Mouse (Mus musculus) lung, postnatal 14 days (tissue): ENCODE measurements around the gene Slc9c1.

Source experiments
- DNase-seq: peaks from one replicate; pipeline ENCODE4 v3.0.0; 2021

Gene Slc9c1

DNA sequence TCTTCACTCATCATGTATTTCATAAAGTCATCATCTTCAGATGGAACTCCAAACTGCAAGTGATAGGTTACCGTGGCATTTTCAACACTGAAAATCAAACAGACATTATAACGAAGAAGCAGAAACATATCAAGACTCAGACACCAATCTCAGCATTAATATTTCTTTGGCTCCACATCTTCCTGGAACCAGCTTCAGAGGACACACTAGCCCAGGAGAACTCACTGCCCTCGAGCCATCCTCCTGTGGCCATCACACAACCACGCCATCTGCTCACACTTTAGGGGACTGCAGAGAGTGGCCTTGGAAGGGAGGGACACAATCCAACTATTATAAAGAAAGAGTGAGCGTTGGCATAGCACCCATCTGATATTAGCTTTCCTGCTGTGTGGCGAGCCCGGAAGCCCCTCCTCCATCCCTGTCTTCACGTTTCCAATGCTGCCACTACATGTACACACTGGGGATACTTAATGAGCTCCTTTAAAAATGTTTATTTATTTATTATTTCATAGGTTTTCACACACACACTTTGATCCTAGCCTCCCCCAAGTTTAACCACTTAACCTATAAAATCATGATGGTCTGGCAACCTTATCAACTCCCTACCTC lies 94.5 kb downstream of the Slc9c1 start:
- no peak for DNase-seq

DNA sequence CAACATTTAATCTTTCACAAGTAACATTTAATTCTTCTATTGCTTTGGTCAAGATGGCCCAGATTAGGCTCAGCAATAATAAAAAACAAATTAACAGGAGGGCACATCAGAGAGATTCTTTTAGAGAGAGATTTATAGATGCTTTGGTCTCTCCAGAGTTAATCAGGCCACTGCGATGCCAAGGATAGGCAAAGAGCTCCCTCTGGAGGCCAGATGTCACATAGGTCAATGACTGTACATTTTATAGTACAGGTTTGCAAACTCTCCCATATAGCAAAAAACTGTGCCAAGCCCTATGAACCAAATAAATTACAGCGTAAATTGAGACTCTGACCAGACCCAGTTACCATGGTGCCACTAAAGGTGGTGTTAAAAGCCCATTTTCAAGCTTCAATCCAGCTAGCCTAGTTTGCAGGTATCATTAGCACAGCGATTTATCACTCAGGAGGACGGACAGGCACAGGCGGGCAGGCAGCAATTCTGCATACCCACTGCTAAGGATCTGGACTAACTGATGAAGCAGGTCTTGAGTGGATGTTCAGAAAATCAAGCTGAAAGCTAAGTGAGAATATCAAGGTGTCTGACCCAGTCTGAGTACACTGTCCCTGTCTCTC lies 95.3 kb downstream of the Slc9c1 start:
- DNase-seq = peak; percentile 77

DNA sequence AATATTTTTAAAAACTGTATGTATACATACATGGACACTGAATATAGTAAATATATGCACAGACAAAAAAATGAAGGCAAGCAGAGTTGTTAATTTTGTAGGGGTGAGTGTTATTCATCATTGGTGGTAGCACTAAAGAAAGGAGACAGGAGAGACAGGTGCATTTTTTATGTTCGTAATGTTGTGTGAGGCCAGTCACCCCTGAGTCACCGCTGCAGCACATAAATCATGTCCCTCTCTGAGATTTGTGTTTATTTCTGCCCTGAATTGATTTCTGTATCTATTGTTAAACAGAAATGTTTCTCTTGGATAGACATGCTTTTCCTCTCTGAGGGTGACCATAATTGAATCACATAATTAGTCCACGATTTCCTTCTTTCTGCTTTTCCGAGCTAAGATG lies 97.3 kb downstream of the Slc9c1 start:
- DNase-seq = no peak

DNA sequence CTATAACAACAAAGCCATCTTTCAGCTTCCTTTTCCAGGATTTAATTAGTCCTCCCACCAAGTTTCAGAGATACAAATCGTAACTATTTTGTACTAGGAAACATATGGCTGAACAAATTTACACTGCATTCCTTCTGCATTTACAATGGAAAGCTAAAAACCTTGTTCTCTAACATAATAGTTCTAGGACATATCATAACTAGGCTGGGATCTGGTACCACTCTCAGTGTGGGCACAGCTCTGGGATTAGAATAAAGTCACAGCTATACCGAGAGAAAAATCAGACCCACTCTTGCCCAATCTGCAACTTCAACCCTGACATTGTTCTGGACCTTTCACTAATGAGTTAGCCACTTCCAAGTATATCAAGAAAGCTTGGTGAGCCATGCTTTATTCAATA lies 100.7 kb downstream of the Slc9c1 start:
- no peak for DNase-seq

DNA sequence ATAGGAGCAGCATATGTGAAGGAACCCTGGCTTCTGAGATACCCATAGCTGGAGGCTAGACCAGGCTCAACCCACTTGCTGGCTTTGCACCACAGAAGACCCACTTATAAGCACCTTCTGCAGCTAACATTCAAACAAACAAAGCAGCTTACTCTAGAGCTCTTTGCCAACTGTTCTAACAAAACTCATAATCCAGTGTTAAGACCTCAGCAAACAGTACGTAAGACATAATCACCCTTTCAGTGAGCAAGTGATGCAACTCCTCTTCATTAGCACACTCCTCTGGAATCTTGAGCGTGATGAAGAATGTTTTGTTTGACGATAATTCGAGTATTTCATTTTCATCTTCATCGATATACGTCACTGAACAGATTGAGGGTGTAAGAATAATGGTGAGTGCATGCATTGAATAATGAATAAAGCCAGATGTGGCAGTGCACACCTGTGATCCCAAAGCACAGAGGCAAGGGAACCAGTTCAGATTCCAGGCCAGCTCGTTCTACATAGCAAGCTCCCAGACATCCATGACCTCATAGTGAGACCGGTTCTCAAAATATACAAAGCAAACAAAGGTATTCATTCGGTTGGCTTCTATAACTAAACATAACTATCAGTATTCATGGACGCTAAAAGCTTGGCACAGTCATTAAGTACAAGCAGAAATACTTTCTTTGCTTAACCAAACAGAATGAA lies 105.1 kb downstream of the Slc9c1 start:
- DNase-seq = no peak

DNA sequence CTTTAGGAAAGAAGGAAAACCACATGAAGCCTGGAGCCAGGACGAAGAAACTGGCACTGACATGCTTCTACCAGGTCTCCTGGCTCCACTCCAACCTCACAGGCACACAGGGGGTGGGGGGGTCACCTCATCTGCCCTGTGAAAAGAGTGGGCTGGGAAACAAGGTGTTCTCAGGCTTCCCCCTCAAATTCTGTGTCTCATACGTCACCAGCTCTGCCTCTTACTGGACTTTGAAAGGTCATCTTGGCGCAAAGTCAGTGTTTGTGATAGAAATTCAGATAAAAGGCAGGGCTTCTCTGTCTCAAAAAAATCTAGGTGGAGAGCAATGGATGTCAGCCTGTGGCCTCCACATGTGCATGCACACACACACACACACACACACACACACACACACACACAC lies 106.2 kb downstream of the Slc9c1 start:
- no peak for DNase-seq

DNA sequence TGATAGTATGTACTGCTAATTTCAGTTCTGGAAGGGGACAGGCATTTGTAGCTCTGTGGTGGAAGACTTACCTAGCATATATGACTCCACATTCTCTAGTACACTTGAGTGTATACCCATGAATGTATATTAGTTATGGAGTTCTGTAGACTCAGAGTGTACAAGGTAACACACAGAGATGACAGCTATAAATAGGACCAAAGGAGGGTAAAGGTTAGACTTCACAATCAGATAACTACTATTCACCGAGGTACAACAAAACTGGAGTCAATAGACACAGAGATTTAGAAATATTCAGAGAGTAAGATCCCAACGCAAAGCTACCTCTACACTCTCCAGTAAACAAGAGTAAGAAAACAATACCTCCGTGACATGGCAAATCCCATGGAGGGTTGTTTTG lies 108.8 kb downstream of the Slc9c1 start:
- DNase-seq = no peak

DNA sequence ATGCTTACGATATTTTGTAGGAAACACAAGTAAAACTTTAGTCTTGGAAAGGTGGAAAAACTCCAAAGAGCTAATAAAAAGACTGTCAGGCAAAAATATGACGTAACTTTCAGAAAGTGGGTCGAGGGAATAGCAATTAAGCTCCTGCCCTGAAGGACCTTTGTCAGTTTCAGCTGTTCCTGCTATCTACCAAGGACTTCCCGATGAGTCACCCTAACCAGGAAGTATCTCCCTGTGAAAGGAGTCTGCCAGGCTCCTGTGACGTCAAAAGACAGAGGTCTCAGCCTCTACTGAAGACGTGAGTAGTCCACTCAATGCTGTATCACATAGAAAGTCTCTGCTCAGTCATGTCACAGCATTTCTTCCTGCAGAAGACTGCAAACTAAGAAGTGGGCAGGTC lies 109.3 kb downstream of the Slc9c1 start:
- DNase-seq = no peak

DNA sequence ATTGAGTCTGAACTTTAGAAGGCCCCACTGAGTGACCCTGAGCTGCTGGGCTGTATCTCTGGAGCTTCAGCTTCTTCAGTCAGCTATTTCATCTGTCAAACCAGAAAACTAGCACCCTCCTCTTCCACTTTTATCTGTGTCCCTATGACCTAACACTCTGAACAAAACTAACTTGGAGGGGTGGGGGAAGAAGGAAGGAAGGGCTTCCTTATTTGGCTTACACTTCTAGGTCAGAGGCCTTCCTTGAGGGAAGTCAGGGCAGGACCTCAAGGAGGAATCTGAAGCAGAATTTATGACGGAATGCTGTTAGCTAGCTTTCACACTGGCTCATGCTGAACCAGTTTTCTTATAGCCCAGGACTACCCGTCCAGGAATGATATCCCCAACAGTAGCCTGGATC lies 116.4 kb downstream of the Slc9c1 start:
- DNase-seq = no peak

DNA sequence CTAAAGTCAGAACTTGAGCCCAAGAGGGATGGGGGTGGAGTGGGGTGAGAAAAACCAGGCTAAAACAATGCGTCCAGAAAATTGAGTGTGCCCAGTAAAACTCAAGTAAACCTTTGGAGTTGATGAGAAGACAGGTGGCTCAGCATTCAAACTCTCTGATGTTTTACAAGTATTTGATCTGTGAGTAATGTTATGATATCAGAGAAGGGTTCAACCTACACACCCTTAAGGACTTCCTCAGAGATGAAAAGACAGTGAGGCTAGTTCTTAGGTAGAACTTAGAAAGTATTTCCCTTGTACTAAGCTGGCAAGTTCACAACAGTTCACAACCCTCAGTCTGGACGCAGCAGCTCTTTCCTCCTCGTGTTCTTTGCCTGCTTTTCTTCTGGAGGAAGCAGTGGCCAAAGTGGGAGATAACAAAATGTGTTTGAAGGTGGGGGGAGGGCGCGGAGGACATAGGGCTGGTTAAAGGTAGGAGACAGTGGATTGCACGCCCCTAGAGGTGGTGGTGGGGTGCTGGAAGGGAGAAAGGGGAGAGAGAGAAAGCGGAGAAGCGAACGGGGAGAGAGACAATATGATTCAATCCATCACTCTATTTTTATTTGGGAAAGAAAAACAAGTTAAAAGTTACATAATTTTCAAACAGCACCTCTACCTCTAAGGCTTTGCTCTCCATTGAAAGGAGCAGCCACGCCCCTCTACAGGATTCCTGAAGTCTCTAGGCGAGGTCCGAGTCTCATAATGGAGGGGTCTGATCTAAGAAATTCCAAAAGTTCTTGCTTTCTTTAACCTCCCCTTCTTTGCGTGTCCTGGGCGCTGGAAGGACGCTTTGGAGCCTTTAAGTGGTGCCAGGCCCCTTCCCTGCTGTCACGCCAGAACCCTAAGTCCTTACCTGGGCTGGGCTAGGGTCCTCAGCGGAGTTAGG lies 118.2 kb downstream of the Slc9c1 start:
- no peak for DNase-seq

DNA sequence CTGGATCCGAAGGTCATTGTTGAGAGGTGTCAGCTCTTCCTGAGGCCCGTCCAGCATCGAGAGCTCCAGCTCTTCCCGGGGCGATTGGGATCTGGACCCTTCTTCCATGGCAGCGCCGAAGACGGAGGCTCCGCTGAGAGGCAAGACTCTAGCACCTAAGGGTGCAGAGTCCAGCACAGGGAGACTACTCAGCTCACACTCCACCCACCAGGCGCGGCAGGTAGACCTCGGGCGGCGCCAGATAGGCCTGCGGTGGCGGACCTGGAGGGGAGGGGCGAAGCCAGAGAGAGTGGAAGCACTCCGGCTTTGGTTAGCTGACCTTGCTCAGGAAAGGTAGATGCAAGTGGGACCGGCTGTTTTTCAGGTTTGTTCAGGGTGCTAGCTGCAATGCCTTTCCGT lies 118.8 kb downstream of the Slc9c1 start, which contains the start of gene BC016579:
BC016579 (minus strand) TSS at position 135 of the 399 bp plus-strand sequence.
- DNase-seq = peak; percentile 14

DNA sequence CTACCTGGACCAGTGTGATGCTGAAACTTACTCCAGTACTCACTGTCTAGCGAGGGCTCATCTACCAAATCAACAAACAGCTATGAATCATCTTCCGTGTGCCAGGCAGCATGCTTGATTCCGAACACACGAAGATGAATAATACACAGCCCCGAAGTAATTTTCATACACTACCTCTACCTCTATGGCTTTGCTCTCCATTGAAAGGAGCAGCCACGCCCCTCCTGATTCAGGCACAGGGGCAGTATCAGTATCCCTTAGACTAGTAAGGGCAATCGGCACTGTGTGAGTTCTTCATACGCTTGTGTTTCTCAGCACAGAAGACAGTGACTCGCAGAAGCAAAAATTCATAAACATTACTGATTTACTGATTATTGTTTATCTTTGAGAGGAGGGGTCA lies 119.4 kb downstream of the Slc9c1 start:
- no peak for DNase-seq
